Mouse (Mus musculus) lung, adult 2 months (tissue): Measurements from ENCODE around the gene Csrp2.

Experiments used
- CTCF ChIP-seq: fragments of 200-500 bp; IDR thresholded peaks from 2 replicates; pipeline ENCODE4 v1.5.1; 2011; ENCODE audit warnings: mild to moderate bottlenecking, low read length, control low read depth; ENCODE audit not compliant: insufficient read depth
- POLR2A ChIP-seq: fragments of 200-500 bp; IDR thresholded peaks from 2 replicates; pipeline ENCODE4 v1.6.1; 2011; ENCODE audit warnings: low read depth, mild to moderate bottlenecking, control low read depth, low read length, borderline replicate concordance; ENCODE audit errors: extremely low read depth

- TF ChIP-seq CTCF (no peak), POLR2A (no peak)
Observed at GRCm38 (mm10) chr10:110916666-110917344, 2.8 kb upstream of the Csrp2 start.
